Mouse (Mus musculus): ENCODE measurements around the gene Zmynd19. TPM values are rescaled to one million over a fixed set of nuclear protein-coding genes. Genes with fewer than 3 reads are reported as not detected.
A peak's percentile ranks its signal among the peaks of the same experiment; 100 is the strongest.

Gene Zmynd19
- polyA plus RNA-seq, 1 experiment from 2014 or later, result 12.2 TPM

GRCm38 (mm10) chr2:25006767-25007166, 57.2 kb downstream of the Zmynd19 start:
- H3K9ac ChIP-seq (ENCODE audit: low read depth, low read length), result no peak overlapping the region
- WGBS, result 88% methylated on average over 1 of the region's 1 CpGs

GRCm38 (mm10) chr2:25008250-25008649, 58.7 kb downstream of the Zmynd19 start:
- Histone ChIP-seq H3K9me3 (replicated peaks; ENCODE audit: low read length) (no peaks in the 10 kb centered on the region), H3K27me3 (ENCODE audit: insufficient read depth, low read length) (no peaks in the 10 kb centered on the region), H3K4me3 (replicated peaks; ENCODE audit: low read depth, low read length) (no peak overlapping the region), H3K4me2 (ENCODE audit: low read length) (no peak overlapping the region), H3K9ac (ENCODE audit: low read depth, low read length) (no peak overlapping the region), H3K4me1 (replicated peaks; ENCODE audit: insufficient read depth, low read length) (no peaks in the 10 kb centered on the region), H3K36me3 (ENCODE audit: insufficient read depth, low read length) (no peaks in the 10 kb centered on the region), H3K27ac (no peak overlapping the region)
- ATAC-seq (replicated peaks; ENCODE audit: low FRiP score, low read depth), result no peak
- no peak for DNase-seq (ENCODE audit: low spot score)
- TF ChIP-seq CTCF (IDR thresholded peaks at IDR 0.05; ENCODE audit: low read depth), result peak; percentile 32; the same call in 1 of the 2 replicates

More at GRCm38 (mm10) chr2:25006767-25007166, 57.2 kb downstream of the Zmynd19 start:
- Histone ChIP-seq H3K27ac (no peak overlapping the region), H3K4me3 (replicated peaks; ENCODE audit: low read depth, low read length) (no peak overlapping the region), H3K4me2 (ENCODE audit: low read length) (no peak overlapping the region), H3K9me3 (replicated peaks; ENCODE audit: low read length) (no peaks in the 10 kb centered on the region), H3K4me1 (replicated peaks; ENCODE audit: insufficient read depth, low read length) (no peaks in the 10 kb centered on the region), H3K27me3 (ENCODE audit: insufficient read depth, low read length) (no peaks in the 10 kb centered on the region), H3K36me3 (ENCODE audit: insufficient read depth, low read length) (no peaks in the 10 kb centered on the region)
- no peak for ATAC-seq (replicated peaks; ENCODE audit: low FRiP score, low read depth)
- no peak for DNase-seq (ENCODE audit: low spot score)
- TF ChIP-seq CTCF (IDR thresholded peaks at IDR 0.05; ENCODE audit: low read depth), result no peak

Small RNA genes within 50 kb of the gene (microRNA-seq; reads per million reads assigned to microRNA genes)
- not detected for gene Gm22875

Other genes with a start within 250 kb of the Zmynd19 start
- 0.09 and 0.16 TPM in 2 replicates for gene Cacna1b, start 186.6 kb upstream of the Zmynd19 start, polyA plus RNA-seq (2015; fragmentation: Nextera tagmentation; extraction: Ambion mirVana)
- gene Ehmt1, start 30.2 kb upstream of the Zmynd19 start, polyA plus RNA-seq (2015; fragmentation: Nextera tagmentation; extraction: Ambion mirVana), result 47.5 and 58.8 TPM in 2 replicates
- gene Arrdc1, start 14.5 kb upstream of the Zmynd19 start, polyA plus RNA-seq (2015; fragmentation: Nextera tagmentation; extraction: Ambion mirVana), result 66.3 and 72.3 TPM in 2 replicates
- gene Dph7, start 12.6 kb downstream of the Zmynd19 start, polyA plus RNA-seq (2015; fragmentation: Nextera tagmentation; extraction: Ambion mirVana), result 21.6 and 23.8 TPM in 2 replicates
- 153 and 157 TPM in 2 replicates for gene Mrpl41, start 25.3 kb downstream of the Zmynd19 start, polyA plus RNA-seq (2015; fragmentation: Nextera tagmentation; extraction: Ambion mirVana)
- gene Pnpla7, start 26.2 kb downstream of the Zmynd19 start, polyA plus RNA-seq (2015; fragmentation: Nextera tagmentation; extraction: Ambion mirVana), result 6.1 and 8.3 TPM in 2 replicates
- 71.0 and 74.6 TPM in 2 replicates for gene Nsmf, start 104.6 kb downstream of the Zmynd19 start, polyA plus RNA-seq (2015; fragmentation: Nextera tagmentation; extraction: Ambion mirVana)
- gene Entpd8, start 130.5 kb downstream of the Zmynd19 start, polyA plus RNA-seq (2015; fragmentation: Nextera tagmentation; extraction: Ambion mirVana), result 6.2 TPM in 2 replicates
- 0.41 and 0.43 TPM in 2 replicates for gene Noxa1, start 145.4 kb downstream of the Zmynd19 start, polyA plus RNA-seq (2015; fragmentation: Nextera tagmentation; extraction: Ambion mirVana)
- gene Nrarp, start 231.0 kb downstream of the Zmynd19 start, polyA plus RNA-seq (2015; fragmentation: Nextera tagmentation; extraction: Ambion mirVana), result 19.9 and 21.6 TPM in 2 replicates
- gene Tor4a, start 247.1 kb downstream of the Zmynd19 start, polyA plus RNA-seq (2015; fragmentation: Nextera tagmentation; extraction: Ambion mirVana), result 10.8 and 12.0 TPM in 2 replicates

Measured in kidney, postnatal 0 days (tissue).